Mouse (Mus musculus): Measurements from ENCODE around the gene Olfr313. TPM values are rescaled to one million over a fixed set of nuclear protein-coding genes. Genes with fewer than 3 reads are reported as not detected.

Gene Olfr313
- polyA plus RNA-seq, 1 experiment from 2014 or later: not detected

GRCm38 (mm10) chr11:58847636-58848035, 32.8 kb downstream of the Olfr313 start:
- no peaks in the 10 kb centered on the region for H3K27me3 ChIP-seq (ENCODE audit: insufficient read depth, low read length)
- H3K9me3 ChIP-seq (ENCODE audit: low read depth, low read length): no peaks in the 10 kb centered on the region
- ATAC-seq (ENCODE audit: insufficient read depth): no peak
- H3K27ac ChIP-seq (ENCODE audit: low read depth): no peak overlapping the region
- no peak for TF ChIP-seq CTCF (IDR thresholded peaks at IDR 0.05; ENCODE audit: low read depth)
- H3K36me3 ChIP-seq (ENCODE audit: insufficient read depth): peaks cover 13% of the 10 kb centered on the region; the same call in 1 of the 2 replicates
- DNase-seq: no peak
- H3K4me2 ChIP-seq: peak overlapping the region; percentile 79
- H3K9ac ChIP-seq: peak overlapping the region; percentile 78
- peak overlapping the region; percentile 63 for H3K4me3 ChIP-seq (ENCODE audit: low read depth, low read length)
- H3K4me1 ChIP-seq (ENCODE audit: insufficient read depth): 0 out of 2 replicates have a peak, but pooled peaks cover 3% of the 10 kb centered on the region
- 43% methylated on average over 9 of the region's 9 CpGs for WGBS

- H3K27me3 ChIP-seq (ENCODE audit: insufficient read depth, low read length): no peaks in the 10 kb centered on the region
- no peak overlapping the region for H3K27ac ChIP-seq (ENCODE audit: low read depth)
- H3K9ac ChIP-seq: no peak overlapping the region
- 51% methylated on average over 2 of the region's 2 CpGs for WGBS
- no peak overlapping the region for H3K4me3 ChIP-seq (ENCODE audit: low read depth, low read length)
- H3K9me3 ChIP-seq (ENCODE audit: low read depth, low read length): no peaks in the 10 kb centered on the region
- ATAC-seq (ENCODE audit: insufficient read depth) (no peak), DNase-seq (no peak)
- no peak for TF ChIP-seq CTCF (IDR thresholded peaks at IDR 0.05; ENCODE audit: low read depth)
- H3K4me1 ChIP-seq (ENCODE audit: insufficient read depth): 0 out of 2 replicates have a peak, but pooled peaks cover 3% of the 10 kb centered on the region
- H3K4me2 ChIP-seq: no peak overlapping the region
- H3K36me3 ChIP-seq (ENCODE audit: insufficient read depth): peaks cover 18% of the 10 kb centered on the region; the same call in 1 of the 2 replicates
Observed at GRCm38 (mm10) chr11:58849731-58850130, 34.9 kb downstream of the Olfr313 start.

- peaks cover 32% of the 10 kb centered on the region for H3K36me3 ChIP-seq (ENCODE audit: insufficient read depth)
Observed at GRCm38 (mm10) chr11:58860744-58861143, 45.9 kb downstream of the Olfr313 start.

GRCm38 (mm10) chr11:58867039-58867953, 52.5 kb downstream of the Olfr313 start, which contains the start of gene 2810021J22Rik:
TSS of gene 2810021J22Rik (plus strand) at chr11:58867216.
- Histone ChIP-seq H3K27me3 (ENCODE audit: insufficient read depth, low read length) (no peaks in the 10 kb centered on the region), H3K4me3 (ENCODE audit: low read depth, low read length) (peak within 1 kb of the TSS; percentile 63), H3K4me2 (peak within 1 kb of the TSS; percentile 81), H3K36me3 (ENCODE audit: insufficient read depth) (peaks cover 7% of the 10 kb centered on the region), H3K9me3 (ENCODE audit: low read depth, low read length) (no peaks in the 10 kb centered on the region), H3K4me1 (ENCODE audit: insufficient read depth) (peaks cover 3% of the 10 kb centered on the region; the same call in 1 of the 2 replicates), H3K27ac (ENCODE audit: low read depth) (peak within 1 kb of the TSS; percentile 77), H3K9ac (peak within 1 kb of the TSS; percentile 74)
- ATAC-seq (ENCODE audit: insufficient read depth) (peak; percentile 93), DNase-seq (peak; percentile 90)
- WGBS: 3% methylated on average over 37 of the region's 37 CpGs
- TF ChIP-seq CTCF (IDR thresholded peaks at IDR 0.05; ENCODE audit: low read depth): peak; percentile 26; the same call in 1 of the 2 replicates

More at GRCm38 (mm10) chr11:58860744-58861143, 45.9 kb downstream of the Olfr313 start:
- no peaks in the 10 kb centered on the region for H3K27me3 ChIP-seq (ENCODE audit: insufficient read depth, low read length)
- no peak overlapping the region for H3K4me2 ChIP-seq
- H3K27ac ChIP-seq (ENCODE audit: low read depth): no peak overlapping the region
- WGBS: 93% methylated on average over 8 of the region's 8 CpGs
- H3K4me1 ChIP-seq (ENCODE audit: insufficient read depth): no peaks in the 10 kb centered on the region
- no peak overlapping the region for H3K4me3 ChIP-seq (ENCODE audit: low read depth, low read length)
- ATAC-seq (ENCODE audit: insufficient read depth) (no peak), DNase-seq (no peak)
- no peak overlapping the region for H3K9ac ChIP-seq
- H3K9me3 ChIP-seq (ENCODE audit: low read depth, low read length): peaks cover 16% of the 10 kb centered on the region; the same call in 1 of the 2 replicates
- TF ChIP-seq CTCF (IDR thresholded peaks at IDR 0.05; ENCODE audit: low read depth): no peak

- Histone ChIP-seq H3K4me3 (ENCODE audit: low read depth, low read length) (peak overlapping the region; percentile 63), H3K4me2 (peak overlapping the region; percentile 81), H3K36me3 (ENCODE audit: insufficient read depth) (peaks cover 7% of the 10 kb centered on the region), H3K9ac (peak overlapping the region; percentile 74; the same call in 1 of the 2 replicates), H3K4me1 (ENCODE audit: insufficient read depth) (peaks cover 3% of the 10 kb centered on the region; the same call in 1 of the 2 replicates), H3K9me3 (ENCODE audit: low read depth, low read length) (no peaks in the 10 kb centered on the region), H3K27ac (ENCODE audit: low read depth) (no peak overlapping the region), H3K27me3 (ENCODE audit: insufficient read depth, low read length) (no peaks in the 10 kb centered on the region)
- WGBS: 78% methylated on average over 6 of the region's 6 CpGs
- ATAC-seq (ENCODE audit: insufficient read depth): no peak
- TF ChIP-seq CTCF (IDR thresholded peaks at IDR 0.05; ENCODE audit: low read depth): no peak
- DNase-seq: no peak
Observed at GRCm38 (mm10) chr11:58867954-58868330, 53.1 kb downstream of the Olfr313 start.

Other genes with a start within 250 kb of the Olfr313 start
- gene Olfr224, start 244.4 kb upstream of the Olfr313 start, polyA plus RNA-seq (2014; fragmentation: Nextera tagmentation; extraction: Ambion mirVana): not detected in 2 replicates
- gene Olfr325, start 237.3 kb upstream of the Olfr313 start, polyA plus RNA-seq (2014; fragmentation: Nextera tagmentation; extraction: Ambion mirVana): not detected in 2 replicates
- not detected in 2 replicates for gene Olfr324, start 219.9 kb upstream of the Olfr313 start, polyA plus RNA-seq (2014; fragmentation: Nextera tagmentation; extraction: Ambion mirVana)
- not detected in 2 replicates for gene 2210407C18Rik, start 198.9 kb upstream of the Olfr313 start, polyA plus RNA-seq (2014; fragmentation: Nextera tagmentation; extraction: Ambion mirVana)
- not detected in 2 replicates for gene Olfr323, start 184.5 kb upstream of the Olfr313 start, polyA plus RNA-seq (2014; fragmentation: Nextera tagmentation; extraction: Ambion mirVana)
- gene Trim58, start 174.5 kb upstream of the Olfr313 start, polyA plus RNA-seq (2014; fragmentation: Nextera tagmentation; extraction: Ambion mirVana): 0.11 TPM in 1 of 2 replicates, not detected in the other
- not detected in 2 replicates for gene Olfr322, start 156.2 kb upstream of the Olfr313 start, polyA plus RNA-seq (2014; fragmentation: Nextera tagmentation; extraction: Ambion mirVana)
- gene Olfr320, start 133.9 kb upstream of the Olfr313 start, polyA plus RNA-seq (2014; fragmentation: Nextera tagmentation; extraction: Ambion mirVana): not detected in 2 replicates
- not detected in 2 replicates for gene Olfr319, start 115.8 kb upstream of the Olfr313 start, polyA plus RNA-seq (2014; fragmentation: Nextera tagmentation; extraction: Ambion mirVana)
- not detected in 2 replicates for gene Olfr318, start 91.0 kb upstream of the Olfr313 start, polyA plus RNA-seq (2014; fragmentation: Nextera tagmentation; extraction: Ambion mirVana)
- gene Olfr317, start 75.8 kb upstream of the Olfr313 start, polyA plus RNA-seq (2014; fragmentation: Nextera tagmentation; extraction: Ambion mirVana): not detected in 2 replicates
- gene Olfr316, start 62.3 kb upstream of the Olfr313 start, polyA plus RNA-seq (2014; fragmentation: Nextera tagmentation; extraction: Ambion mirVana): not detected in 2 replicates
- gene Olfr315, start 41.8 kb upstream of the Olfr313 start, polyA plus RNA-seq (2014; fragmentation: Nextera tagmentation; extraction: Ambion mirVana): not detected in 2 replicates
- 0.11 TPM in 1 of 2 replicates, not detected in the other for gene Olfr314, start 32.0 kb upstream of the Olfr313 start, polyA plus RNA-seq (2014; fragmentation: Nextera tagmentation; extraction: Ambion mirVana)
- not detected in 2 replicates for gene Fam183b, start 13.0 kb upstream of the Olfr313 start, polyA plus RNA-seq (2014; fragmentation: Nextera tagmentation; extraction: Ambion mirVana)
- not detected in 2 replicates for gene Olfr312, start 14.2 kb downstream of the Olfr313 start, polyA plus RNA-seq (2014; fragmentation: Nextera tagmentation; extraction: Ambion mirVana)
- gene Olfr311, start 24.3 kb downstream of the Olfr313 start, polyA plus RNA-seq (2014; fragmentation: Nextera tagmentation; extraction: Ambion mirVana): not detected in 2 replicates
- 7.2 and 9.3 TPM in 2 replicates for gene Gm12258, start 32.2 kb downstream of the Olfr313 start, polyA plus RNA-seq (2014; fragmentation: Nextera tagmentation; extraction: Ambion mirVana)
- 5.8 and 9.2 TPM in 2 replicates for gene 2810021J22Rik, start 52.2 kb downstream of the Olfr313 start, polyA plus RNA-seq (2014; fragmentation: Nextera tagmentation; extraction: Ambion mirVana)
- 7.8 and 7.9 TPM in 2 replicates for gene Zfp39, start 89.2 kb downstream of the Olfr313 start, polyA plus RNA-seq (2014; fragmentation: Nextera tagmentation; extraction: Ambion mirVana)
- gene Btnl10, start 102.9 kb downstream of the Olfr313 start, polyA plus RNA-seq (2014; fragmentation: Nextera tagmentation; extraction: Ambion mirVana): not detected in 2 replicates
- gene Rnf187, start 123.9 kb downstream of the Olfr313 start, polyA plus RNA-seq (2014; fragmentation: Nextera tagmentation; extraction: Ambion mirVana): 273 and 293 TPM in 2 replicates
- 9.0 and 9.5 TPM in 2 replicates for gene Hist3h2ba, start 133.9 kb downstream of the Olfr313 start, polyA plus RNA-seq (2014; fragmentation: Nextera tagmentation; extraction: Ambion mirVana)
- gene Hist3h2a, start 139.7 kb downstream of the Olfr313 start, polyA plus RNA-seq (2014; fragmentation: Nextera tagmentation; extraction: Ambion mirVana): 18.1 and 18.5 TPM in 2 replicates
- gene Trim17, start 139.7 kb downstream of the Olfr313 start, polyA plus RNA-seq (2014; fragmentation: Nextera tagmentation; extraction: Ambion mirVana): 0.14 and 0.22 TPM in 2 replicates
- gene Trim11, start 163.1 kb downstream of the Olfr313 start, polyA plus RNA-seq (2014; fragmentation: Nextera tagmentation; extraction: Ambion mirVana): 17.2 and 18.2 TPM in 2 replicates